Mouse (Mus musculus): ENCODE data around the gene Fam76a. TPM values are rescaled to one million over a fixed set of nuclear protein-coding genes. Genes with fewer than 3 reads are reported as not detected.

Gene Fam76a
- polyA plus RNA-seq, 1 experiment from 2014 or later: 47.9 TPM

DNA sequence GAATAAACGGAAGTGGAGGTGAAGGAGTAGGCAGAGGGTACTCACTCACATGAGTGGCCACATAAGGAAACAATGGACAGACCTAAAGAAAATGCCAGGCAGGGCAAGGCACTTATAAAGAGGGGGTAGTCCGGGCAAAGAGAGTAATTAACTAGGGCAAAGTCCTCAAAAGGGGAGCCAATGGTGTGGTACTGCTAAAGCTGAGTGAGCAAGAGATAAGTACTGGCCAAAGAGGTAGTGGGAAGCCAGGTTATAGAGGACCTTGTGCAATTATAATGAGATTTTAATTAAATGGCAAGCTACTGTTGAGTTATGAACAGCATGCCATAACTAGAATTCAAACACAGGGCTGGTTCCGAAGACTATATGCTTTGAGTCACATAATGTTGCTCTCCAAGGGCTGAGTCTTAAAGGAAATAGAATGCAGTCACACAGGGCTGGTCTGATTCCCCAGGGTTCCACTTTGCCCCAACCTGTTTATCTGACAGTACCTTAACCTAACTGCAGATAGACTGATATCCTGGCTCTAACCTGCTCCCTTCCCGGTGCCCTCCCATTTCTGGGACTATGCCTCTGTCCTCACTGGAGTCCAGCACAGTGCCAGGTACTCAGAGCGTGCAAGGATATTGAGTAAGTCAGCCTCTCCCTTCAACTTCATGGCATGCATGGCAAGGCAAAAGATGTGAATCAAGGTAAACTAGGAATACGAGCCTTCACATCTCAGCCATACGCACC lies 47.8 kb downstream of the Fam76a start:
- no peak overlapping the region for H3K27ac ChIP-seq (replicated peaks)
- 86% methylated on average over 7 of the region's 7 CpGs for WGBS
- no peak for ATAC-seq (ENCODE audit: insufficient number of reproducible peaks, low FRiP score, low TSS enrichment, low read depth)
- H3K4me1 ChIP-seq: no peaks in the 10 kb centered on the region
- no peaks in the 10 kb centered on the region for H3K27me3 ChIP-seq
- no peak overlapping the region for H3K4me3 ChIP-seq (replicated peaks)
- H3K4me2 ChIP-seq (replicated peaks): no peak overlapping the region
- H3K9ac ChIP-seq: no peak overlapping the region
- no peaks in the 10 kb centered on the region for H3K9me3 ChIP-seq (replicated peaks)
- H3K36me3 ChIP-seq: peaks cover 33% of the 10 kb centered on the region

DNA sequence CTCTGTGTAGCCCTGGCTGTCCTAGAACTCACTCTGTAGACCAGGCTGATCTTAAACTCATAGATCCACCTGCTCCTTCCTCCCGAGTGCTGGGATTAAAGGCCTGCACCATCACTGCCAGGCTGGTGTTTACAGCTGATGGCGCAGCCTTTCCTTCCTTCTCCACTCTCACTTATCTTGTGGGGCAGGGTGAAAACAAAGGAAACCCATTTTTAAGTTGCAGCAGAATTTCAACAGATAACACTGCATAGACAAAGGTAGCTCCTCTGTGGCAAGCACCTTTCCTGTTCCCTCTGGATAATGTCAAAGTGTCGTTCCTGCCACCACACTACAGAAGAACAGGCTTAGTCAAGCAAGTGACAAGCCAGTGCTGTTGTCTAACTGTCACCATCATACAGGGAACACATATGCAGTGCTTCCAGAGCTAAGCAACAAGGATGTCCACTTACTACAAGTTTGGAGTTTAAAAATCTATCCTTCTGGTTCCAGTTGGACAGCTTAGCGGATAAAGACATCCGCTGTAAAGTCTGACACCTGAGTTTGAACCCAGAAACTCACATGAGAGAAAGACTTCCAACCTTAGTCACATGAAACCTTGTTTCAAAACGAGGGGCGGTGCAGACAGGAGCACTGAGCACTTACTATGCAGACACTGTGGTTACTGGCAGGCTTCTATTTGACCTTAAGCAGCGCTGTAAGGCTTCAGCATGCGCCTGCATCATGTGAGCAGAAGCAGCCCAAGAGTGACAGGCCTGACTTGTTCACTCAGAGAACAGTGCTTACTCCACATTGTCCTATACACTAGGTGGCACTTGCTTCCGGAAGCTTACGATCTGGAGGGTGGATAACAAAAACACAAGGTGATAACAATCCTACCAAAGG lies 48.6 kb downstream of the Fam76a start:
- Histone ChIP-seq H3K27ac (replicated peaks) (no peak overlapping the region), H3K4me1 (no peaks in the 10 kb centered on the region), H3K4me3 (replicated peaks) (no peak overlapping the region), H3K9me3 (replicated peaks) (no peaks in the 10 kb centered on the region), H3K9ac (no peak overlapping the region), H3K27me3 (no peaks in the 10 kb centered on the region), H3K36me3 (peaks cover 38% of the 10 kb centered on the region), H3K4me2 (replicated peaks) (no peak overlapping the region)
- ATAC-seq (ENCODE audit: insufficient number of reproducible peaks, low FRiP score, low TSS enrichment, low read depth): no peak
- 86% methylated on average over 11 of the region's 11 CpGs for WGBS

DNA sequence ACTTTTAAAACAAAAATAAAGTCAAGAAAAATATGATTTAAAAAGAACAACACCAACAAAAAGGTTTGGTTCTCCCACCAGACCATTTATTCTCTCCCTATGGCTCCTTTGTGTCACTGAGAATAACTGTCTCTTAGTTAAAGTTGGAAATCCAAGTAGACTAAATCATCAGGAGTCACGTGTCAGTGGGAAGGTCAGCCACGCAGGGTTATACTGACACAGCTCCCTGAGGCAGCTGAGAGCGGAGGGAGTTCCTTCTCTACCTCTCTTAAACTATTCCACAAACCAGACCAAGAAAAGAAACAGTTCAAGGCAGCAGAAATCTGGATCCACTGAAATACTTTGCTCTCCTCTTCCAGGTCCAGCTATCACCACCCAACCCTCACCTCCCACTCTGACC lies 51.2 kb downstream of the Fam76a start:
- no peak overlapping the region for H3K4me3 ChIP-seq (replicated peaks)
- H3K4me2 ChIP-seq (replicated peaks): no peak overlapping the region
- ATAC-seq (ENCODE audit: insufficient number of reproducible peaks, low FRiP score, low TSS enrichment, low read depth): no peak
- no peak overlapping the region for H3K27ac ChIP-seq (replicated peaks)
- H3K9me3 ChIP-seq (replicated peaks): no peaks in the 10 kb centered on the region
- no peak overlapping the region for H3K9ac ChIP-seq
- peaks cover 63% of the 10 kb centered on the region for H3K36me3 ChIP-seq
- H3K27me3 ChIP-seq: no peaks in the 10 kb centered on the region
- no peaks in the 10 kb centered on the region for H3K4me1 ChIP-seq
- WGBS: 96% methylated on average over 3 of the region's 3 CpGs

DNA sequence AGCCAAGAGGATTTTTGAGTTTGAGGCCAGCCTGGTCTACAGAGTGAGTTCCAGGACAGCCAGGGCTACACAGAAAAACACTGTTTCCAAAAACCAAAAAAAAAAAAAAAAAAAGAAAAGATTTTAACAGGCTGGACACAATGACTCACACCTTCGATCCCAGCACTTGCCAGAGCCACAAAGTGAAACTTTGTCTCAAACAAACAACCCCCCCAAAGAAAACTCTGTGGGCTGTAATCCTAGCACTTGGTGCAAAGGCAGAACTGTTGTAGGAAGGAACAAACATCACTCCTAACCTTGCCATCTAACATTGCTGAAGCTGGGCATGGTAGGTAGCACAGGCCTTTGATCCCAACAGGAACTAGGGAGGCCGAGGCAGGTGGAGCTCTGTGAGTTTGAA lies 57.5 kb downstream of the Fam76a start:
- H3K9me3 ChIP-seq (replicated peaks): no peaks in the 10 kb centered on the region
- no peak overlapping the region for H3K4me3 ChIP-seq (replicated peaks)
- WGBS: 87% methylated on average over 2 of the region's 2 CpGs
- no peaks in the 10 kb centered on the region for H3K27me3 ChIP-seq
- H3K27ac ChIP-seq (replicated peaks): no peak overlapping the region
- no peak for ATAC-seq (ENCODE audit: insufficient number of reproducible peaks, low FRiP score, low TSS enrichment, low read depth)
- H3K4me1 ChIP-seq: no peaks in the 10 kb centered on the region
- no peak overlapping the region for H3K9ac ChIP-seq
- no peak overlapping the region for H3K4me2 ChIP-seq (replicated peaks)
- peaks cover 77% of the 10 kb centered on the region for H3K36me3 ChIP-seq

DNA sequence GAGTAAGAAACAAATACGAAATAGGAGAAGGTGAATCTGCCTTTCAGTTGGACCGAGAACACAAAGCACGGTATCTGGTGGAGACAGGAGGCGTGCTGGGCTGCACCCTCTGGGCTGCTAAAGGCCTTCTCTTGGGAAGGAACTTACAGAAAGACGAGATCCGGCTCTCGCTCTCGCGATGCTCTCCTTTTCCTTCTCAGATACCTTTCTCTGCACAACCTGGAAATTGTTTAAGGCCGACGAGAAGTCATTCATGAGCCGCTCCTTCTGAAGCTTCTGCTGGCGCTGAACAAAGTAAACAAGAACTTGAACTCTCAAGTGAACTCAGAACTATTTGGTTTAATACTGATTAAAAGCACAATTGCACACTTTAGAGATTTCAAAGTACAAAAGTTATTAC lies 59.3 kb downstream of the Fam76a start:
- no peaks in the 10 kb centered on the region for H3K9me3 ChIP-seq (replicated peaks)
- no peak overlapping the region for H3K4me3 ChIP-seq (replicated peaks)
- H3K27ac ChIP-seq (replicated peaks): no peak overlapping the region
- no peaks in the 10 kb centered on the region for H3K27me3 ChIP-seq
- H3K4me1 ChIP-seq: no peaks in the 10 kb centered on the region
- peaks cover 72% of the 10 kb centered on the region for H3K36me3 ChIP-seq
- H3K4me2 ChIP-seq (replicated peaks): no peak overlapping the region
- no peak for ATAC-seq (ENCODE audit: insufficient number of reproducible peaks, low FRiP score, low TSS enrichment, low read depth)
- no peak overlapping the region for H3K9ac ChIP-seq
- WGBS: 93% methylated on average over 13 of the region's 13 CpGs

DNA sequence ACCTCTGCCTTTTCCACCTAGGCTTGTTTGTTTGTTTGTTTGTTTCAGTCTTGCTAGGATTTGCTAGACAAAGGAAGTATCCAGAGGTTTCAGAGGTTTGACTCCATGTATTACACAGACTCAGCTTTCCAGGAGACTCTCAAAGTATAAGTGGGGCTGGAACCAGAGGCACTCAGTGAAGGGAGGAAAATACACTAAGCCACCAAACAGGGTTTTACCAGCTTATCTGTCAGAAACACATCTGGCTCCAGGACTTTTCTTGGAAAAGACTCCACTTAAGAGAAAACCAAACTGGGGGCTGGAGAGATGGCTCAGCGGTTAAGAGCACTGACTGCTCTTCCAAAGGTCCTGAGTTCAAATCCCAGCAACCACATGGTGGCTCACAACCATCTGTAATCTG lies 61.5 kb downstream of the Fam76a start:
- H3K9ac ChIP-seq: no peak overlapping the region
- H3K4me2 ChIP-seq (replicated peaks): no peak overlapping the region
- no peaks in the 10 kb centered on the region for H3K9me3 ChIP-seq (replicated peaks)
- no peak for ATAC-seq (ENCODE audit: insufficient number of reproducible peaks, low FRiP score, low TSS enrichment, low read depth)
- peaks cover 75% of the 10 kb centered on the region for H3K36me3 ChIP-seq
- 94% methylated on average over 1 of the region's 1 CpGs for WGBS
- H3K4me3 ChIP-seq (replicated peaks): no peak overlapping the region
- H3K27ac ChIP-seq (replicated peaks): no peak overlapping the region
- no peaks in the 10 kb centered on the region for H3K27me3 ChIP-seq
- H3K4me1 ChIP-seq: no peaks in the 10 kb centered on the region

Other genes with a start within 250 kb of the Fam76a start
- 5.7 and 6.6 TPM in 2 replicates for gene Xkr8, start 190.0 kb downstream of the Fam76a start, polyA plus RNA-seq (2015; fragmentation: Nextera tagmentation; extraction: Ambion mirVana)
- 5.7 and 6.6 TPM in 2 replicates for gene Smpdl3b, start 165.3 kb downstream of the Fam76a start, polyA plus RNA-seq (2015; fragmentation: Nextera tagmentation; extraction: Ambion mirVana)
- 94.7 and 95.3 TPM in 2 replicates for gene Rpa2, start 154.2 kb downstream of the Fam76a start, polyA plus RNA-seq (2015; fragmentation: Nextera tagmentation; extraction: Ambion mirVana)
- 1.4 and 2.2 TPM in 2 replicates for gene Themis2, start 126.2 kb downstream of the Fam76a start, polyA plus RNA-seq (2015; fragmentation: Nextera tagmentation; extraction: Ambion mirVana)
- gene Ppp1r8, start 79.4 kb downstream of the Fam76a start, polyA plus RNA-seq (2015; fragmentation: Nextera tagmentation; extraction: Ambion mirVana): 51.3 and 55.2 TPM in 2 replicates
- 59.4 and 61.4 TPM in 2 replicates for gene Stx12, start 38.0 kb downstream of the Fam76a start, polyA plus RNA-seq (2015; fragmentation: Nextera tagmentation; extraction: Ambion mirVana)
- gene Fgr, start 51.5 kb upstream of the Fam76a start, polyA plus RNA-seq (2015; fragmentation: Nextera tagmentation; extraction: Ambion mirVana): 0.55 and 0.65 TPM in 2 replicates
- 13.2 and 13.9 TPM in 2 replicates for gene Ahdc1, start 88.7 kb upstream of the Fam76a start, polyA plus RNA-seq (2015; fragmentation: Nextera tagmentation; extraction: Ambion mirVana)
- 116 and 118 TPM in 2 replicates for gene Wasf2, start 207.9 kb upstream of the Fam76a start, polyA plus RNA-seq (2015; fragmentation: Nextera tagmentation; extraction: Ambion mirVana)

Measured in embryonic facial prominence, embryonic 15.5 days (tissue).